Mouse (Mus musculus) liver, adult 2 months (tissue): ENCODE measurements at regions not wholly inside any gene's neighbourhood (a gene's known extent, or its start where the extent isn't known, plus 50 kb on each side); places are given as distances from the start of the nearest gene placed in this dataset.

Experiments used
- DNase-seq: peaks from one replicate; pipeline ENCODE4 v3.0.0-alpha.2; 2011; ENCODE audit warnings: low read depth, low spot score; ENCODE audit errors: extremely low read depth
- H3K27ac ChIP-seq: fragments of 200-500 bp; replicated peaks from 2 replicates; pipeline ENCODE4 v1.5.1; 2012; ENCODE audit warnings: low read depth, mild to moderate bottlenecking, control low read depth, inconsistent platforms, low read length; ENCODE audit not compliant: insufficient read depth
- H3K27me3 ChIP-seq: fragments of 200-500 bp; 2 replicates; pipeline ENCODE4 v1.6.1; 2012; ENCODE audit warnings: mild to moderate bottlenecking, moderate library complexity, low read length, inconsistent platforms; ENCODE audit not compliant: control insufficient read depth, insufficient read depth
- H3K36me3 ChIP-seq: fragments of 200-500 bp; 2 replicates; pipeline ENCODE4 v1.6.1; 2012; ENCODE audit warnings: low read length, inconsistent platforms; ENCODE audit not compliant: control insufficient read depth, insufficient read depth
- H3K4me1 ChIP-seq: fragments of 200-500 bp; 2 replicates; pipeline ENCODE4 v1.6.1; 2011; ENCODE audit warnings: low read length; ENCODE audit not compliant: control insufficient read depth, insufficient read depth
- H3K4me3 ChIP-seq: fragments of 200-500 bp; 2 replicates; pipeline ENCODE4 v1.5.1; 2011; ENCODE audit warnings: low read depth, mild to moderate bottlenecking, control low read depth, low read length, moderate library complexity; ENCODE audit not compliant: insufficient read depth
- H3K79me2 ChIP-seq: fragments of 200-500 bp; 2 replicates; pipeline ENCODE4 v1.6.1; 2012; ENCODE audit warnings: inconsistent platforms, mild to moderate bottlenecking, low read length, moderate library complexity; ENCODE audit not compliant: control insufficient read depth, insufficient read depth
- H3K9ac ChIP-seq: fragments of 200-500 bp; 2 replicates; pipeline ENCODE4 v1.6.1; 2012; ENCODE audit warnings: low read depth, mild to moderate bottlenecking, control low read depth, inconsistent platforms, low read length
- CTCF ChIP-seq: fragments of 200-500 bp; IDR thresholded peaks from 2 replicates; pipeline ENCODE4 v1.5.1; 2011; ENCODE audit warnings: low read depth, low read length, control low read depth
- POLR2A ChIP-seq: fragments of 200-500 bp; IDR thresholded peaks from 2 replicates; pipeline ENCODE4 v1.6.1; 2011; ENCODE audit warnings: low read length, control low read depth; ENCODE audit not compliant: insufficient read depth; ENCODE audit errors: extremely low read depth
- WGBS: fragments of 180-500 bp; shearing (Covaris S2); methylation state at CpG from one replicate; pipeline ENCODE4 v1.1.7; 2018; 5-methylcytosine and 5-hydroxymethylcytosine counted together

- H3K4me3 ChIP-seq: no peak overlapping the region
- H3K4me1 ChIP-seq: no peaks in the 10 kb centered on the region
- no peak overlapping the region for H3K9ac ChIP-seq
- DNase-seq: no peak
- H3K27me3 ChIP-seq: no peaks in the 10 kb centered on the region
- no peaks in the 10 kb centered on the region for H3K36me3 ChIP-seq
- H3K27ac ChIP-seq: no peak overlapping the region
- WGBS: 75% methylated on average over 4 of the region's 4 CpGs
- TF ChIP-seq CTCF (no peak), POLR2A (no peak)
- H3K79me2 ChIP-seq: no peaks in the 10 kb centered on the region
These were observed 310.6 kb downstream of the Wdr11 start for GRCm38 (mm10) chr7:129902256-129902655.

- Histone ChIP-seq H3K4me1 (no peaks in the 10 kb centered on the region), H3K79me2 (no peaks in the 10 kb centered on the region), H3K27ac (no peak overlapping the region), H3K27me3 (no peaks in the 10 kb centered on the region), H3K4me3 (no peak overlapping the region), H3K36me3 (no peaks in the 10 kb centered on the region), H3K9ac (no peak overlapping the region)
- 77% methylated on average over 5 of the region's 5 CpGs for WGBS
- peak; percentile 4 for DNase-seq
- TF ChIP-seq CTCF (no peak), POLR2A (no peak)
These were observed 311.5 kb downstream of the Wdr11 start for GRCm38 (mm10) chr7:129903126-129903525.

- no peak for DNase-seq
- H3K9ac ChIP-seq: no peak overlapping the region
- H3K4me1 ChIP-seq: no peaks in the 10 kb centered on the region
- no peak overlapping the region for H3K27ac ChIP-seq
- no peak for TF ChIP-seq POLR2A
- TF ChIP-seq CTCF: no peak
- no peaks in the 10 kb centered on the region for H3K27me3 ChIP-seq
- WGBS: 86% methylated on average over 1 of the region's 1 CpGs
- H3K36me3 ChIP-seq: no peaks in the 10 kb centered on the region
- no peak overlapping the region for H3K4me3 ChIP-seq
- H3K79me2 ChIP-seq: no peaks in the 10 kb centered on the region
These were observed 314.5 kb downstream of the Wdr11 start for GRCm38 (mm10) chr7:129906131-129906530.

- H3K9ac ChIP-seq: no peak overlapping the region
- H3K4me3 ChIP-seq: no peak overlapping the region
- 83% methylated on average over 5 of the region's 5 CpGs for WGBS
- H3K27ac ChIP-seq: no peak overlapping the region
- H3K27me3 ChIP-seq: no peaks in the 10 kb centered on the region
- H3K79me2 ChIP-seq: no peaks in the 10 kb centered on the region
- TF ChIP-seq CTCF: no peak
- no peak for TF ChIP-seq POLR2A
- DNase-seq: no peak
- H3K36me3 ChIP-seq: no peaks in the 10 kb centered on the region
- no peaks in the 10 kb centered on the region for H3K4me1 ChIP-seq
These were observed 317.2 kb downstream of the Wdr11 start for GRCm38 (mm10) chr7:129908826-129909225.

GRCm38 (mm10) chr7:129909730-129910129 lies 318.1 kb downstream of the Wdr11 start:
- H3K27me3 ChIP-seq: no peaks in the 10 kb centered on the region
- H3K4me1 ChIP-seq: no peaks in the 10 kb centered on the region
- TF ChIP-seq POLR2A (no peak), CTCF (no peak)
- H3K4me3 ChIP-seq: no peak overlapping the region
- no peaks in the 10 kb centered on the region for H3K36me3 ChIP-seq
- no peaks in the 10 kb centered on the region for H3K79me2 ChIP-seq
- no peak overlapping the region for H3K9ac ChIP-seq
- no peak for DNase-seq
- 73% methylated on average over 1 of the region's 1 CpGs for WGBS
- H3K27ac ChIP-seq: no peak overlapping the region

GRCm38 (mm10) chr7:129910826-129911225 lies 319.2 kb downstream of the Wdr11 start:
- 85% methylated on average over 3 of the region's 3 CpGs for WGBS
- Histone ChIP-seq H3K4me1 (no peaks in the 10 kb centered on the region), H3K27me3 (no peaks in the 10 kb centered on the region), H3K9ac (no peak overlapping the region), H3K36me3 (no peaks in the 10 kb centered on the region), H3K79me2 (no peaks in the 10 kb centered on the region), H3K27ac (no peak overlapping the region), H3K4me3 (no peak overlapping the region)
- no peak for TF ChIP-seq POLR2A
- no peak for TF ChIP-seq CTCF
- peak; percentile 0 for DNase-seq
